In genomic region chr4:151058634-151059033, GRCm38 (mm10) we compare ENCODE assay signal across 9 mouse cellular contexts. TPM values are rescaled to one million over a fixed set of nuclear protein-coding genes. Genes with fewer than 3 reads are reported as not detected.
DNase-seq lines count a peak whose midpoint lies in the region; ATAC-seq and TF ChIP-seq lines count a peak whose summit lies in the region.
"Had no signal": no experiment of that assay in that cellular context is flagged by ENCODE, and none has a peak within 500 bp of the region (broad histone marks: within the 10 kb centered on the region; RNA-seq: fewer than 3 reads in every experiment).

No protein-coding gene starts in this region.

- peaks cover 17% of the 10 kb centered on the region for H3K36me3 ChIP-seq in heart, postnatal 0 days (replicated peaks; ENCODE audit: control insufficient read depth, insufficient read depth, low read length)
- H3K36me3 ChIP-seq in embryonic facial prominence, embryonic 12.5 days: peaks cover 14% of the 10 kb centered on the region; the same call in 1 of the 2 replicates
- peaks cover 15% of the 10 kb centered on the region; the same call in 1 of the 2 replicates for H3K36me3 ChIP-seq in hindbrain, embryonic 16.5 days (ENCODE audit: control insufficient read depth, insufficient read depth, low read length)
- peaks cover 19% of the 10 kb centered on the region for H3K36me3 ChIP-seq in midbrain, embryonic 15.5 days (replicated peaks)

- H3K4me3 ChIP-seq in heart, postnatal 0 days (ENCODE audit: low read depth, low read length): peak overlapping the region; percentile 89
- peak overlapping the region; percentile 95; the same call in 1 of the 2 replicates for H3K4me3 ChIP-seq in embryonic facial prominence, embryonic 12.5 days
- H3K4me3 ChIP-seq in hindbrain, embryonic 16.5 days (ENCODE audit: low read length): no peak overlapping the region
- H3K4me3 ChIP-seq in midbrain, embryonic 15.5 days: peak overlapping the region; percentile 85; the same call in 1 of the 2 replicates

- intact Hi-C loops in heart, postnatal 36 days (cut with DNase I): no loop called here

- TF ChIP-seq EP300 in heart, postnatal 0 days (IDR thresholded peaks at IDR 0.05; ENCODE audit: low read depth): no peak

- H3K27me3 ChIP-seq in heart, postnatal 0 days (ENCODE audit: control insufficient read depth, insufficient read depth, low read length): no peaks in the 10 kb centered on the region
- no peaks in the 10 kb centered on the region for H3K27me3 ChIP-seq in embryonic facial prominence, embryonic 12.5 days
- no peaks in the 10 kb centered on the region for H3K27me3 ChIP-seq in hindbrain, embryonic 16.5 days (replicated peaks; ENCODE audit: control insufficient read depth, insufficient read depth, low read length)
- H3K27me3 ChIP-seq in midbrain, embryonic 15.5 days (replicated peaks): no peaks in the 10 kb centered on the region

- H3K4me2 ChIP-seq in heart, postnatal 0 days (ENCODE audit: low read depth, low read length): peak overlapping the region; percentile 65
- H3K4me2 ChIP-seq in embryonic facial prominence, embryonic 12.5 days (replicated peaks): peak overlapping the region; percentile 72
- peak overlapping the region; percentile 62 for H3K4me2 ChIP-seq in hindbrain, embryonic 16.5 days (ENCODE audit: low read length)
- peak overlapping the region; percentile 71 for H3K4me2 ChIP-seq in midbrain, embryonic 15.5 days

- WGBS in heart, postnatal 0 days: 72% methylated on average over 4 of the region's 4 CpGs
- 80% methylated on average over 4 of the region's 4 CpGs for WGBS in embryonic facial prominence, embryonic 12.5 days
- 73% methylated on average over 4 of the region's 4 CpGs for WGBS in hindbrain, embryonic 16.5 days
- WGBS in midbrain, embryonic 15.5 days: 71% methylated on average over 4 of the region's 4 CpGs

- no peak for TF ChIP-seq CTCF in heart, postnatal 0 days (IDR thresholded peaks at IDR 0.05; ENCODE audit: low read depth)

- peak overlapping the region; percentile 69 for H3K27ac ChIP-seq in heart, postnatal 0 days (ENCODE audit: low read depth)
- peak overlapping the region; percentile 74; the same call in 1 of the 2 replicates for H3K27ac ChIP-seq in embryonic facial prominence, embryonic 12.5 days
- H3K27ac ChIP-seq in hindbrain, embryonic 16.5 days (ENCODE audit: low read depth, low read length): no peak overlapping the region
- peak overlapping the region; percentile 95 for H3K27ac ChIP-seq in midbrain, embryonic 15.5 days

- no peak for DNase-seq in heart, postnatal 0 days (ENCODE audit: low spot score)
- DNase-seq in heart, postnatal 36 days: no peak
- no peak for DNase-seq in yolk sac, embryonic 10.5 days (ENCODE audit: low spot score)
- DNase-seq in layer of hippocampus, adult 11-12 months (ENCODE audit: low spot score): no peak
- DNase-seq in gastrocnemius, adult 8-10 months (ENCODE audit: low spot score in 2 of 2): no peak

- no peak overlapping the region for H3K9ac ChIP-seq in heart, postnatal 0 days (replicated peaks; ENCODE audit: low read depth, low read length)
- no peak overlapping the region for H3K9ac ChIP-seq in embryonic facial prominence, embryonic 12.5 days
- no peak overlapping the region; the same call in 1 of the 2 replicates for H3K9ac ChIP-seq in hindbrain, embryonic 16.5 days (ENCODE audit: low read depth, low read length)
- no peak overlapping the region for H3K9ac ChIP-seq in midbrain, embryonic 15.5 days

- H3K4me1 ChIP-seq in heart, postnatal 0 days (ENCODE audit: control insufficient read depth, insufficient read depth): peaks cover 5% of the 10 kb centered on the region; the same call in 1 of the 2 replicates
- peaks cover 10% of the 10 kb centered on the region for H3K4me1 ChIP-seq in embryonic facial prominence, embryonic 12.5 days
- H3K4me1 ChIP-seq in hindbrain, embryonic 16.5 days (ENCODE audit: control insufficient read depth, insufficient read depth, low read depth, low read length): peaks cover 12% of the 10 kb centered on the region
- peaks cover 24% of the 10 kb centered on the region for H3K4me1 ChIP-seq in midbrain, embryonic 15.5 days

- H3K9me3 ChIP-seq in heart, postnatal 0 days (replicated peaks; ENCODE audit: control insufficient read depth, low read length): 0 out of 2 replicates have a peak, but pooled peaks cover 4% of the 10 kb centered on the region
- H3K9me3 ChIP-seq in embryonic facial prominence, embryonic 12.5 days: no peaks in the 10 kb centered on the region
- no peaks in the 10 kb centered on the region for H3K9me3 ChIP-seq in hindbrain, embryonic 16.5 days (ENCODE audit: control insufficient read depth, low read length)
- H3K9me3 ChIP-seq in midbrain, embryonic 15.5 days: no peaks in the 10 kb centered on the region

- no peak for ATAC-seq in heart, postnatal 0 days (ENCODE audit: insufficient read depth, low read depth)
- no peak for ATAC-seq in embryonic facial prominence, embryonic 12.5 days (ENCODE audit: insufficient number of reproducible peaks, insufficient read depth, low FRiP score, low TSS enrichment)
- no peak for ATAC-seq in hindbrain, embryonic 16.5 days
- no peak for ATAC-seq in midbrain, embryonic 15.5 days (replicated peaks)

RNA-seq across cellular contexts. Expression of gene Vamp3, which starts 0.9 kb away (rescaled TPM):
- 63.6 and 75.8 TPM in 2 replicates for total RNA-seq in heart, postnatal 0 days (2014; rRNA removed; ENCODE audit: low replicate concordance)
- 82.3 and 83.2 TPM in 2 replicates for polyA plus RNA-seq in heart, postnatal 0 days (2015; fragmentation: Nextera tagmentation; extraction: Ambion mirVana)
- total RNA-seq in heart, postnatal 36 days (2021): 10 to 100 TPM; 69.5 to 71.8 TPM
- polyA plus RNA-seq in embryonic facial prominence, embryonic 12.5 days (2016; fragmentation: Nextera tagmentation; extraction: Ambion mirVana): 103 and 111 TPM in 2 replicates
- polyA plus RNA-seq in hindbrain, embryonic 16.5 days (2015; fragmentation: Nextera tagmentation; extraction: Ambion mirVana): 54.6 and 55.7 TPM in 2 replicates
- polyA plus RNA-seq in midbrain, embryonic 15.5 days (2015; fragmentation: Nextera tagmentation; extraction: Ambion mirVana): 48.5 and 52.4 TPM in 2 replicates
- 10 to 100 TPM; 51.9 to 60.7 (median 57.1) TPM for total RNA-seq in gastrocnemius, adult 8-10 months (2022)

RNA-seq across cellular contexts. Expression of gene Per3, which starts 14.2 kb away (rescaled TPM):
- total RNA-seq in heart, postnatal 0 days (2014; rRNA removed; ENCODE audit: low replicate concordance): 14.4 and 28.7 TPM in 2 replicates
- polyA plus RNA-seq in heart, postnatal 0 days (2015; fragmentation: Nextera tagmentation; extraction: Ambion mirVana): 13.4 and 17.3 TPM in 2 replicates
- 10 to 100 TPM; 10.9 to 20.8 TPM for total RNA-seq in heart, postnatal 36 days (2021)
- polyA plus RNA-seq in embryonic facial prominence, embryonic 12.5 days (2016; fragmentation: Nextera tagmentation; extraction: Ambion mirVana): 6.8 and 8.1 TPM in 2 replicates
- polyA plus RNA-seq in hindbrain, embryonic 16.5 days (2015; fragmentation: Nextera tagmentation; extraction: Ambion mirVana): 4.0 and 4.1 TPM in 2 replicates
- 3.7 and 3.8 TPM in 2 replicates for polyA plus RNA-seq in midbrain, embryonic 15.5 days (2015; fragmentation: Nextera tagmentation; extraction: Ambion mirVana)
- total RNA-seq in gastrocnemius, adult 8-10 months (2022): 10 to 100 TPM in 3 of 4 experiments, 1 to 10 TPM in 1; 6.5 to 14.8 (median 11.6) TPM

RNA-seq across cellular contexts. Expression of gene Gm13090, which starts 30.7 kb away (rescaled TPM):
- total RNA-seq in heart, postnatal 0 days (2014; rRNA removed; ENCODE audit: low replicate concordance): not detected in 2 replicates
- 0.26 TPM in 1 of 2 replicates, not detected in the other for polyA plus RNA-seq in heart, postnatal 0 days (2015; fragmentation: Nextera tagmentation; extraction: Ambion mirVana)
- not detected for total RNA-seq in heart, postnatal 36 days (2021)
- not detected in 2 replicates for polyA plus RNA-seq in embryonic facial prominence, embryonic 12.5 days (2016; fragmentation: Nextera tagmentation; extraction: Ambion mirVana)
- polyA plus RNA-seq in hindbrain, embryonic 16.5 days (2015; fragmentation: Nextera tagmentation; extraction: Ambion mirVana): not detected in 2 replicates
- 0.24 and 0.48 TPM in 2 replicates for polyA plus RNA-seq in midbrain, embryonic 15.5 days (2015; fragmentation: Nextera tagmentation; extraction: Ambion mirVana)
- total RNA-seq in gastrocnemius, adult 8-10 months (2022): not detected
- polyA plus RNA-seq: large intestine, adult 2 months had no signal
